Mouse (Mus musculus) thymus, adult 2 months (tissue): ENCODE results near the gene Narfl. TPM values are rescaled to one million over a fixed set of nuclear protein-coding genes. Genes with fewer than 3 reads are reported as not detected.
A peak's percentile ranks its signal among the peaks of the same experiment; 100 is the strongest.

ENCODE experiments used
- DNase-seq: peaks from one replicate; pipeline ENCODE4 v3.0.0; 2021
- H3K27ac ChIP-seq: fragments of 200-500 bp; 2 replicates; pipeline ENCODE4 v1.5.1; 2012; ENCODE audit warnings: low read length, control low read depth; ENCODE audit not compliant: control insufficient read depth, insufficient read depth
- H3K27me3 ChIP-seq: fragments of 200-500 bp; 2 replicates; pipeline ENCODE4 v1.6.1; 2012; ENCODE audit warnings: mild to moderate bottlenecking, low read length, moderate library complexity, mixed read lengths; ENCODE audit not compliant: control insufficient read depth, insufficient read depth
- H3K36me3 ChIP-seq: fragments of 200-500 bp; 2 replicates; pipeline ENCODE4 v1.6.1; 2012; ENCODE audit warnings: mild to moderate bottlenecking, low read length, moderate library complexity; ENCODE audit not compliant: control insufficient read depth, insufficient read depth
- H3K4me1 ChIP-seq: fragments of 200-500 bp; replicated peaks from 2 replicates; pipeline ENCODE4 v1.6.1; 2012; ENCODE audit warnings: low read length; ENCODE audit not compliant: control insufficient read depth, insufficient read depth
- H3K4me3 ChIP-seq: fragments of 200-500 bp; 2 replicates; pipeline ENCODE4 v1.5.1; 2012; ENCODE audit warnings: mild to moderate bottlenecking, low read length, control low read depth, moderate library complexity; ENCODE audit not compliant: control insufficient read depth, insufficient read depth
- CTCF ChIP-seq: fragments of 200-500 bp; IDR thresholded peaks from 2 replicates; pipeline ENCODE4 v1.5.1; 2012; ENCODE audit warnings: mild to moderate bottlenecking, control low read depth, low read length, moderate library complexity, borderline replicate concordance; ENCODE audit not compliant: control insufficient read depth, poor library complexity, insufficient read depth; ENCODE audit errors: extremely low read depth
- POLR2A ChIP-seq: fragments of 200-500 bp; IDR thresholded peaks from 2 replicates; pipeline ENCODE4 v1.6.1; 2012; ENCODE audit warnings: mild to moderate bottlenecking, low read length, control low read depth, moderate library complexity; ENCODE audit not compliant: control insufficient read depth, poor library complexity, insufficient read depth; ENCODE audit errors: extremely low read depth
- WGBS: fragments of 180-500 bp; shearing (Covaris S2); methylation state at CpG from one replicate; pipeline ENCODE4 v1.1.7; 2018; 5-methylcytosine and 5-hydroxymethylcytosine counted together
- polyA plus RNA-seq: library from polyadenylated mRNA; depleted of rRNA; stranded (reverse); fragments of >200 nt; gene quantifications from 2 replicates; pipeline ENCODE4 v1.2.3, GENCODE M21; 2012

Narfl gene
- polyA plus RNA-seq, 1 experiment: 33.5 TPM

GRCm38 (mm10) chr17:25827546-25828222, 54.1 kb downstream of the Narfl start:
- no peak for DNase-seq
- H3K27me3 ChIP-seq: no peaks in the 10 kb centered on the region
- H3K36me3 ChIP-seq: peaks cover 4% of the 10 kb centered on the region; the same call in 1 of the 2 replicates
- H3K4me3 ChIP-seq: no peak overlapping the region
- WGBS: 95% methylated on average over 22 of the region's 22 CpGs
- TF ChIP-seq POLR2A (no peak), CTCF (no peak)
- H3K27ac ChIP-seq: no peak overlapping the region
- peaks cover 43% of the 10 kb centered on the region for H3K4me1 ChIP-seq

GRCm38 (mm10) chr17:25828223-25828594, 54.6 kb downstream of the Narfl start:
- H3K36me3 ChIP-seq: peaks cover 4% of the 10 kb centered on the region; the same call in 1 of the 2 replicates
- no peaks in the 10 kb centered on the region for H3K27me3 ChIP-seq
- WGBS: 54% methylated on average over 8 of the region's 8 CpGs
- peaks cover 40% of the 10 kb centered on the region for H3K4me1 ChIP-seq
- H3K4me3 ChIP-seq: peak overlapping the region; percentile 79
- no peak for DNase-seq
- H3K27ac ChIP-seq: no peak overlapping the region; the same call in 1 of the 2 replicates
- no peak for TF ChIP-seq CTCF
- no peak for TF ChIP-seq POLR2A

- peak within 1 kb of the TSS; percentile 59 for H3K27ac ChIP-seq
- TF ChIP-seq CTCF (0 out of 2 replicates have a peak, but pooled peaks have one; percentile 15), POLR2A (peak; percentile 71; the same call in 1 of the 2 replicates)
- H3K27me3 ChIP-seq: no peaks in the 10 kb centered on the region
- 2% methylated on average over 32 of the region's 32 CpGs for WGBS
- H3K36me3 ChIP-seq: peaks cover 4% of the 10 kb centered on the region; the same call in 1 of the 2 replicates
- peak; percentile 76 for DNase-seq
- H3K4me1 ChIP-seq: peaks cover 42% of the 10 kb centered on the region
- H3K4me3 ChIP-seq: peak within 1 kb of the TSS; percentile 79
Measured at GRCm38 (mm10) chr17:25828712-25829557, 55.4 kb downstream of the Narfl start, which contains the start of gene Jmjd8. Gene Jmjd8 (plus strand): TSS chr17:25828867.

GRCm38 (mm10) chr17:25829558-25830017, 56.0 kb downstream of the Narfl start:
- WGBS: 55% methylated on average over 8 of the region's 8 CpGs
- TF ChIP-seq POLR2A (no peak), CTCF (no peak)
- H3K27me3 ChIP-seq: no peaks in the 10 kb centered on the region
- no peak overlapping the region for H3K27ac ChIP-seq
- H3K4me3 ChIP-seq: peak overlapping the region; percentile 79
- no peak for DNase-seq
- peaks cover 4% of the 10 kb centered on the region; the same call in 1 of the 2 replicates for H3K36me3 ChIP-seq
- H3K4me1 ChIP-seq: peaks cover 42% of the 10 kb centered on the region

- H3K4me3 ChIP-seq: no peak overlapping the region
- H3K27me3 ChIP-seq: no peaks in the 10 kb centered on the region
- H3K4me1 ChIP-seq: peaks cover 41% of the 10 kb centered on the region
- H3K27ac ChIP-seq: no peak overlapping the region
- peaks cover 4% of the 10 kb centered on the region; the same call in 1 of the 2 replicates for H3K36me3 ChIP-seq
- TF ChIP-seq POLR2A (no peak), CTCF (no peak)
- 97% methylated on average over 4 of the region's 4 CpGs for WGBS
- no peak for DNase-seq
Measured at GRCm38 (mm10) chr17:25830200-25830753, 56.7 kb downstream of the Narfl start.
